ENCODE assay signal across 30 mouse cellular contexts in the genomic region with DNA sequence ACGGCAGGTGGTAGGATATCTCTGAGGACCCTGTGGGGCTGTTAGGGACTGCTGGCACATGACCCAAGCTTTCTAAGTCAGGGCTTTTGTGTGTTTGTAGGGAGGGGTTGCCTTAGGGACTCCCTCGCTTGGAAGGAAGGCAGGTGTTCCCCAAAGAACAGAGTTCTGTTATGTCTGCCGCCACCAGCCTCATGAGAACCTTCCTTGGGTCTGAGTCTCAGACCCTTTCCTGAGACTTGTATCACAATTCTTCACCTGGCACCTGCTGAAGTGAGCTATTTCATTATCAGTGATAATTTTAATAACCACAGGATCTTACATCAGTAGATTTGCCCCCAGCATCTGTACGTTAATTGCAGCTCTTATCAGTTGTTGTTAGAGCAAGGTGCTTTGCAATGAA. TPM values are rescaled to one million over a fixed set of nuclear protein-coding genes. Genes with fewer than 3 reads are reported as not detected.
"Had no signal": no experiment of that assay in that cellular context is flagged by ENCODE, and none has a peak within 500 bp of the region (broad histone marks: within the 10 kb centered on the region; RNA-seq: fewer than 3 reads in every experiment).

No protein-coding gene starts in this region.

- H3K36me3 ChIP-seq: embryonic facial prominence, embryonic 10.5 days; embryonic facial prominence, embryonic 12.5 days; embryonic facial prominence, embryonic 13.5 days; embryonic facial prominence, embryonic 15.5 days; forebrain, embryonic 10.5 days; forebrain, embryonic 12.5 days; forebrain, embryonic 15.5 days had no signal

- ATAC-seq: forebrain, embryonic 13.5 days; forebrain, embryonic 14.5 days; forebrain, embryonic 15.5 days; forebrain, embryonic 16.5 days; forebrain, postnatal 0 days had no signal

- H3K4me3 ChIP-seq: embryonic facial prominence, embryonic 10.5 days; embryonic facial prominence, embryonic 12.5 days; embryonic facial prominence, embryonic 13.5 days; embryonic facial prominence, embryonic 15.5 days; erythroblast, embryonic 14.5 days; forebrain, embryonic 10.5 days; forebrain, embryonic 12.5 days; forebrain, embryonic 13.5 days; forebrain, embryonic 15.5 days; gastrocnemius, adult 2 months had no signal

- H3K4me1 ChIP-seq: embryonic facial prominence, embryonic 10.5 days; embryonic facial prominence, embryonic 12.5 days; embryonic facial prominence, embryonic 13.5 days; embryonic facial prominence, embryonic 15.5 days; forebrain, embryonic 10.5 days; forebrain, embryonic 12.5 days; forebrain, embryonic 13.5 days; forebrain, embryonic 15.5 days had no signal

- DNase-seq: cerebellum, adult 18-20 months; cerebellum, adult 2 months; cerebellum, adult 8-10 months; cerebellum, adult 9-10 months; cerebellum, adult 9-11 months; cerebellum, postnatal 10 days; cerebellum, postnatal 14 days; cerebellum, postnatal 25 days; cerebellum, postnatal 36 days; embryo, embryonic 11 days; forebrain, postnatal 0 days; gastrocnemius, adult 2 months; gastrocnemius, postnatal 10 days; gastrocnemius, postnatal 14 days; gastrocnemius, postnatal 25 days; gastrocnemius, postnatal 36 days; heart, adult 18-20 months had no signal

- H3K9ac ChIP-seq: embryonic facial prominence, embryonic 12.5 days; embryonic facial prominence, embryonic 13.5 days; embryonic facial prominence, embryonic 15.5 days; forebrain, embryonic 12.5 days; forebrain, embryonic 13.5 days; forebrain, embryonic 15.5 days; forebrain, postnatal 0 days had no signal

- H3K27ac ChIP-seq: embryonic facial prominence, embryonic 10.5 days; embryonic facial prominence, embryonic 12.5 days; embryonic facial prominence, embryonic 13.5 days; embryonic facial prominence, embryonic 15.5 days; forebrain, embryonic 10.5 days; forebrain, embryonic 12.5 days; forebrain, embryonic 13.5 days; forebrain, embryonic 15.5 days; gastrocnemius, adult 2 months had no signal

- H3K27me3 ChIP-seq: embryonic facial prominence, embryonic 12.5 days; embryonic facial prominence, embryonic 13.5 days; embryonic facial prominence, embryonic 15.5 days; forebrain, embryonic 12.5 days; forebrain, embryonic 13.5 days; forebrain, embryonic 15.5 days had no signal

- H3K9me3 ChIP-seq: embryonic facial prominence, embryonic 10.5 days; embryonic facial prominence, embryonic 12.5 days; embryonic facial prominence, embryonic 13.5 days; embryonic facial prominence, embryonic 15.5 days; forebrain, embryonic 10.5 days; forebrain, embryonic 12.5 days; forebrain, embryonic 13.5 days; forebrain, embryonic 15.5 days had no signal

- H3K4me2 ChIP-seq: embryonic facial prominence, embryonic 12.5 days; embryonic facial prominence, embryonic 13.5 days; embryonic facial prominence, embryonic 15.5 days; forebrain, embryonic 12.5 days; forebrain, embryonic 13.5 days; forebrain, embryonic 15.5 days had no signal

RNA-seq across cellular contexts. Expression of gene Olfm4, which starts 2.4 kb away (rescaled TPM):
- total RNA-seq: gastrocnemius, adult 18-20 months; gastrocnemius, adult 2 months; gastrocnemius, adult 8-10 months; gastrocnemius, postnatal 14 days; gastrocnemius, postnatal 25 days; gastrocnemius, postnatal 36 days; heart, adult 18-20 months had no signal
- polyA plus RNA-seq: erythroblast, embryonic 14.5 days; forebrain, embryonic 10.5 days had no signal
